In the genomic region with DNA sequence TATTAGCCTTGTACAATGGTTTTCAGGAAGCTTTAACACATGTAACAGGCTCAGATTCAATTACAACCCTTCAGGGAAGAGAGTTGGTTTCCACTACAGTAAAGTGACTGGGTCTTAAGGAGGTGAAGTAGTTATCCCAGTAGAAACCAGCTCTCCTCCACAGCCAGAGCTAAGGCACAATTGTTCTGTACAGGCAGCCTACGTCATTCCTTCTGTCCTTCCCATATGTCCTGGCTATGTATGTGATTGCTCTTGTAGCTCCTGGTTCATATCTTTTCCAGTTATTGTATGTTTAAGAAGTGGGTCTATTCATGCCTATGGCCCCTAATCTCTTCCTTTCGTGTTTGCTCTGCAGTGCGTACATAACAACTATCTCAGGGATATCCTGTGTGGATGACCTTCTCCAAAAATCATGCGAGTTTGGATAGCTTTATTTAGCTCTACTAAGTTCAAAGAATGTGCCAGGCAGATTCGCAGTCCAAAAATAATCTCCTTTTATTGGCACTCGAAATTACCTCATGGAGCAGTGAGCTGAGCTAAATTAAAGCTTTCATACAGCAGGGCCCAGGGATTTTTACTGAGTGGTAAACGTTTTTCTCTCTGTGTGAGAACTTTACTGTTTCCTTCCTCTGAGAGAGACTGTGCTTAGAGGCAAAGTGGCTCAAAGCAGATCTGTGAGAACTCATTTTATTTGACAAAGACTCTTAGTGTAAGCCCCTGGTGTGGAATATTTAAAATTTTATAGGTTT, we compare ENCODE assay signal across 9 mouse cellular contexts. TPM values are rescaled to one million over a fixed set of nuclear protein-coding genes. Genes with fewer than 3 reads are reported as not detected.
DNase-seq lines count a peak whose midpoint lies in the region; ATAC-seq and TF ChIP-seq lines count a peak whose summit lies in the region.
"Had no signal": no experiment of that assay in that cellular context is flagged by ENCODE, and none has a peak within 500 bp of the region (broad histone marks: within the 10 kb centered on the region; RNA-seq: fewer than 3 reads in every experiment).

No protein-coding gene starts in this region.

- no peak for TF ChIP-seq EP300 in lung, postnatal 0 days (IDR thresholded peaks at IDR 0.05)

- no peak overlapping the region for H3K4me2 ChIP-seq in hindbrain, postnatal 0 days (ENCODE audit: low read depth, low read length)
- H3K4me2 ChIP-seq in forebrain, embryonic 14.5 days (ENCODE audit: low read length) = no peak overlapping the region
- no peak overlapping the region for H3K4me2 ChIP-seq in lung, postnatal 0 days (replicated peaks; ENCODE audit: low read depth, low read length)

- peak; percentile 27 for DNase-seq in hindbrain, postnatal 0 days (ENCODE audit: low spot score)
- no peak for DNase-seq in hindbrain, embryonic 10.5 days (ENCODE audit: low spot score)
- peak; percentile 36 for DNase-seq in adipocyte (ENCODE audit: low spot score)
- peak; percentile 36 for DNase-seq in forebrain, embryonic 14.5 days (ENCODE audit: low spot score)
- peak; percentile 29 for DNase-seq in heart, postnatal 4 days
- DNase-seq in lung, postnatal 4 days = no peak
- DNase-seq in lung, postnatal 0 days (ENCODE audit: low spot score) = no peak
- no peak for DNase-seq in urinary bladder, postnatal 14 days (ENCODE audit: low spot score)
- DNase-seq: kidney, postnatal 25 days had no signal

- H3K9me3 ChIP-seq in hindbrain, postnatal 0 days (ENCODE audit: low read length) = no peaks in the 10 kb centered on the region
- no peaks in the 10 kb centered on the region for H3K9me3 ChIP-seq in hindbrain, embryonic 10.5 days
- no peaks in the 10 kb centered on the region for H3K9me3 ChIP-seq in forebrain, embryonic 14.5 days (replicated peaks; ENCODE audit: control insufficient read depth, low read length)
- H3K9me3 ChIP-seq in lung, postnatal 0 days (ENCODE audit: low read length) = no peaks in the 10 kb centered on the region

- no peak for TF ChIP-seq CTCF in hindbrain, postnatal 0 days (IDR thresholded peaks at IDR 0.05; ENCODE audit: low read depth)
- no peak for TF ChIP-seq CTCF in lung, postnatal 0 days (IDR thresholded peaks at IDR 0.05)

- H3K27ac ChIP-seq in hindbrain, postnatal 0 days = no peak overlapping the region
- H3K27ac ChIP-seq in hindbrain, embryonic 10.5 days = no peak overlapping the region
- no peak overlapping the region for H3K27ac ChIP-seq in forebrain, embryonic 14.5 days (ENCODE audit: low read depth, low read length)
- no peak overlapping the region for H3K27ac ChIP-seq in lung, postnatal 0 days (ENCODE audit: low read length)

- H3K4me3 ChIP-seq in hindbrain, postnatal 0 days (ENCODE audit: low read length) = no peak overlapping the region
- no peak overlapping the region for H3K4me3 ChIP-seq in hindbrain, embryonic 10.5 days
- H3K4me3 ChIP-seq in forebrain, embryonic 14.5 days (ENCODE audit: low read depth, low read length) = no peak overlapping the region
- H3K4me3 ChIP-seq in lung, postnatal 0 days (ENCODE audit: low read depth, low read length) = no peak overlapping the region

- ATAC-seq in hindbrain, postnatal 0 days = 0 out of 2 replicates have a peak, but pooled peaks have one; percentile 32
- ATAC-seq in forebrain, embryonic 14.5 days = peak; percentile 34; the same call in 1 of the 2 replicates
- no peak for ATAC-seq in lung, postnatal 0 days

- H3K27me3 ChIP-seq in hindbrain, postnatal 0 days (ENCODE audit: insufficient read depth, low read length) = no peaks in the 10 kb centered on the region
- H3K27me3 ChIP-seq in hindbrain, embryonic 10.5 days (ENCODE audit: insufficient read depth, poor library complexity, severe bottlenecking) = no peaks in the 10 kb centered on the region
- no peaks in the 10 kb centered on the region for H3K27me3 ChIP-seq in forebrain, embryonic 14.5 days (replicated peaks; ENCODE audit: control insufficient read depth, insufficient read depth, low read length)
- no peaks in the 10 kb centered on the region for H3K27me3 ChIP-seq in lung, postnatal 0 days (replicated peaks; ENCODE audit: insufficient read depth, low read length)

- no peaks in the 10 kb centered on the region for H3K36me3 ChIP-seq in hindbrain, postnatal 0 days (ENCODE audit: insufficient read depth, low read length)
- H3K36me3 ChIP-seq in hindbrain, embryonic 10.5 days = no peaks in the 10 kb centered on the region
- H3K36me3 ChIP-seq in forebrain, embryonic 14.5 days (ENCODE audit: control insufficient read depth, insufficient read depth, low read length) = no peaks in the 10 kb centered on the region
- H3K36me3 ChIP-seq in lung, postnatal 0 days (ENCODE audit: insufficient read depth, low read length) = no peaks in the 10 kb centered on the region

- H3K4me1 ChIP-seq in hindbrain, postnatal 0 days (ENCODE audit: insufficient read depth, low read length) = peaks cover 8% of the 10 kb centered on the region
- peaks cover 7% of the 10 kb centered on the region; the same call in 1 of the 2 replicates for H3K4me1 ChIP-seq in hindbrain, embryonic 10.5 days (replicated peaks)
- peaks cover 25% of the 10 kb centered on the region for H3K4me1 ChIP-seq in forebrain, embryonic 14.5 days (ENCODE audit: control insufficient read depth, insufficient read depth, low read length)
- no peaks in the 10 kb centered on the region for H3K4me1 ChIP-seq in lung, postnatal 0 days (ENCODE audit: insufficient read depth, low read depth, low read length)

- no peak overlapping the region for H3K9ac ChIP-seq in hindbrain, postnatal 0 days (replicated peaks; ENCODE audit: low read length)
- H3K9ac ChIP-seq in forebrain, embryonic 14.5 days (ENCODE audit: low read length) = no peak overlapping the region
- H3K9ac ChIP-seq in lung, postnatal 0 days (replicated peaks; ENCODE audit: low read depth) = no peak overlapping the region

- 40% methylated on average over 7 of the region's 7 CpGs for WGBS in hindbrain, postnatal 0 days
- 84% methylated on average over 7 of the region's 7 CpGs for WGBS in hindbrain, embryonic 10.5 days
- 34% methylated on average over 7 of the region's 7 CpGs for WGBS in forebrain, embryonic 14.5 days
- 32% methylated on average over 7 of the region's 7 CpGs for WGBS in lung, postnatal 0 days

RNA-seq across cellular contexts. Expression of a gene that starts 31.9 kb away (rescaled TPM):
- 3.7 and 4.8 TPM in 2 replicates for total RNA-seq in hindbrain, postnatal 0 days (2014; rRNA removed)
- polyA plus RNA-seq in hindbrain, postnatal 0 days (2015; fragmentation: Nextera tagmentation; extraction: Ambion mirVana) = 4.4 and 4.9 TPM in 2 replicates
- polyA plus RNA-seq in hindbrain, embryonic 10.5 days (2016; fragmentation: Nextera tagmentation; extraction: Ambion mirVana) = 28.9 and 33.1 TPM in 2 replicates
- 4.7 and 5.1 TPM in 2 replicates for polyA plus RNA-seq in forebrain, embryonic 14.5 days (2014; fragmentation: Nextera tagmentation; extraction: Ambion mirVana)
- total RNA-seq in heart, postnatal 4 days (2021) = 10 to 100 TPM; 32.7 to 34.2 TPM
- 3.6 and 4.6 TPM in 2 replicates for polyA plus RNA-seq in lung, postnatal 0 days (2015; fragmentation: Nextera tagmentation; extraction: Ambion mirVana)

Comparison
In these comparisons a context has a peak if more than half of its experiments do, and no peak if none do; other contexts are left out.
1. DNase-seq: peak in hindbrain, postnatal 0 days (single experiment), adipocyte (single experiment), forebrain, embryonic 14.5 days (single experiment) and heart, postnatal 4 days (single experiment); none in hindbrain, embryonic 10.5 days (single experiment), lung, postnatal 4 days (0 of 2), lung, postnatal 0 days (single experiment) and urinary bladder, postnatal 14 days (single experiment).